Comparison of ENCODE assay signal across 9 mouse cellular contexts in the genomic region with DNA sequence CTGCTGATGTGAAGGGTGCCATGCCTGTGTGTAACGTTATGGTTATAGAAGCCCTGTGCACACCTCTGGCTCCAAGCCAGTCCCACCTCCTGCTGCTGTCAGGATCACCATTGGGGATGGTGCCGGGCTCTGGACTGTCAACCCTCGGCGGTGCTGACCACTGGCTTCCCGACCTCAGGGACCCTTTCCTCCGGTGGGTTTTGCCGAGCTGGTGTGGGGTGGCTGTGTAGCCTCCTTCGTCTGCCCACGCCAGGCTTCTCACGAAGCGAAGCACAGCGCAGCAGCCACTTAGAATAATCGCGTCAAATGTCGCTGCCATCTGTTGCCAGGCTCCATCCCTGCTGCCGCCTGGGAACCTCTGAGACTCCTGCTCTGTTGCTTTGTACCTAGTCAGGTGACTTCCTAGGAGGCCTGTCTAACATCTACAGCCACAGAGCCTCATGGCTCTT. TPM values are rescaled to one million over a fixed set of nuclear protein-coding genes. Genes with fewer than 3 reads are reported as not detected.
A peak's percentile ranks its signal among the peaks of the same experiment; 100 is the strongest.
DNase-seq lines count a peak whose midpoint lies in the region; ATAC-seq and TF ChIP-seq lines count a peak whose summit lies in the region.
"Had no signal": no experiment of that assay in that cellular context is flagged by ENCODE, and none has a peak within 500 bp of the region (broad histone marks: within the 10 kb centered on the region; RNA-seq: fewer than 3 reads in every experiment).

No protein-coding gene starts in this region.

- H3K4me2 ChIP-seq in heart, embryonic 14.5 days (ENCODE audit: low read length): peak overlapping the region; percentile 38
- H3K4me2 ChIP-seq in forebrain, embryonic 16.5 days (ENCODE audit: low read length): peak overlapping the region; percentile 32
- H3K4me2 ChIP-seq in midbrain, embryonic 14.5 days (ENCODE audit: low read length): peak overlapping the region; percentile 49

- WGBS in heart, embryonic 14.5 days: 32% methylated on average over 16 of the region's 16 CpGs
- 62% methylated on average over 16 of the region's 16 CpGs for WGBS in heart, adult 2 months
- 9% methylated on average over 16 of the region's 16 CpGs for WGBS in cerebellum, adult 2 months
- WGBS in forebrain, embryonic 16.5 days: 20% methylated on average over 16 of the region's 16 CpGs
- WGBS in midbrain, embryonic 14.5 days: 31% methylated on average over 16 of the region's 16 CpGs
- 88% methylated on average over 16 of the region's 16 CpGs for WGBS in thymus, adult 2 months

- peaks cover 9% of the 10 kb centered on the region for H3K36me3 ChIP-seq in heart, embryonic 14.5 days (ENCODE audit: control insufficient read depth, insufficient read depth, low read length)
- H3K36me3 ChIP-seq in heart, adult 2 months (ENCODE audit: control insufficient read depth, insufficient read depth, low read length): no peaks in the 10 kb centered on the region
- no peaks in the 10 kb centered on the region for H3K36me3 ChIP-seq in forebrain, embryonic 16.5 days (ENCODE audit: control insufficient read depth, insufficient read depth)
- no peaks in the 10 kb centered on the region for H3K36me3 ChIP-seq in midbrain, embryonic 14.5 days (ENCODE audit: control insufficient read depth, insufficient read depth, low read length)
- no peaks in the 10 kb centered on the region for H3K36me3 ChIP-seq in thymus, adult 2 months (ENCODE audit: control insufficient read depth, insufficient read depth, low read length)

- ATAC-seq in heart, embryonic 14.5 days (ENCODE audit: insufficient number of reproducible peaks, insufficient read depth, low FRiP score, low read depth): no peak
- ATAC-seq in forebrain, embryonic 16.5 days: peak; percentile 11; the same call in 1 of the 2 replicates
- peak; percentile 15; the same call in 1 of the 2 replicates for ATAC-seq in midbrain, embryonic 14.5 days (ENCODE audit: low FRiP score, low TSS enrichment)

- intact Hi-C loops in heart, adult 2 months (cut with DNase I): no loop called here

- DNase-seq in heart, adult 2 months: no peak
- peak; percentile 79 to 85 for DNase-seq in cerebellum, adult 2 months
- peak; percentile 62 for DNase-seq in midbrain, embryonic 14.5 days
- DNase-seq in thymus, postnatal 0 days (ENCODE audit: low spot score): no peak
- DNase-seq in gastrocnemius, adult 18-20 months (ENCODE audit: low spot score): no peak
- DNase-seq in thymus, adult 2 months: no peak

- H3K4me1 ChIP-seq in heart, embryonic 14.5 days (ENCODE audit: control insufficient read depth in 2 of 2, insufficient read depth in 2 of 2, low read length in 2 of 2): peaks cover 69 to 91% of the 10 kb centered on the region in 2 experiments
- H3K4me1 ChIP-seq in heart, adult 2 months (ENCODE audit: control insufficient read depth, insufficient read depth, low read length): peaks cover 18% of the 10 kb centered on the region
- peaks cover 72% of the 10 kb centered on the region for H3K4me1 ChIP-seq in cerebellum, adult 2 months (ENCODE audit: control insufficient read depth, insufficient read depth, low read length)
- H3K4me1 ChIP-seq in forebrain, embryonic 16.5 days (replicated peaks; ENCODE audit: control insufficient read depth, insufficient read depth, low read length): peaks cover 77% of the 10 kb centered on the region
- H3K4me1 ChIP-seq in midbrain, embryonic 14.5 days (ENCODE audit: control insufficient read depth, insufficient read depth, low read length): peaks cover 80% of the 10 kb centered on the region
- H3K4me1 ChIP-seq in thymus, adult 2 months (replicated peaks; ENCODE audit: control insufficient read depth, insufficient read depth, low read length): peaks cover 76% of the 10 kb centered on the region

- no peaks in the 10 kb centered on the region for H3K9me3 ChIP-seq in heart, embryonic 14.5 days (ENCODE audit: control insufficient read depth, low read length)
- no peaks in the 10 kb centered on the region for H3K9me3 ChIP-seq in forebrain, embryonic 16.5 days (ENCODE audit: control insufficient read depth, low read length)
- no peaks in the 10 kb centered on the region for H3K9me3 ChIP-seq in midbrain, embryonic 14.5 days (ENCODE audit: control insufficient read depth, low read length)

- no peaks in the 10 kb centered on the region for H3K27me3 ChIP-seq in heart, embryonic 14.5 days (ENCODE audit: control insufficient read depth, insufficient read depth, low read length)
- no peaks in the 10 kb centered on the region for H3K27me3 ChIP-seq in heart, adult 2 months (ENCODE audit: control insufficient read depth, insufficient read depth, low read length)
- H3K27me3 ChIP-seq in cerebellum, adult 2 months (ENCODE audit: control insufficient read depth, insufficient read depth, low read length): no peaks in the 10 kb centered on the region
- no peaks in the 10 kb centered on the region for H3K27me3 ChIP-seq in forebrain, embryonic 16.5 days (replicated peaks; ENCODE audit: control insufficient read depth, insufficient read depth, low read length)
- no peaks in the 10 kb centered on the region for H3K27me3 ChIP-seq in midbrain, embryonic 14.5 days (ENCODE audit: control insufficient read depth, insufficient read depth, low read length)
- no peaks in the 10 kb centered on the region for H3K27me3 ChIP-seq in thymus, adult 2 months (ENCODE audit: control insufficient read depth, insufficient read depth, low read length)
- H3K27me3 ChIP-seq: CH12.LX had no signal

- no peak for TF ChIP-seq CTCF in heart, adult 2 months (IDR thresholded peaks at IDR 0.05)
- TF ChIP-seq CTCF in cerebellum, adult 2 months (IDR thresholded peaks at IDR 0.05; ENCODE audit: borderline replicate concordance, insufficient read depth, low read depth, low read length): no peak
- TF ChIP-seq CTCF in thymus, adult 2 months (IDR thresholded peaks at IDR 0.05; ENCODE audit: borderline replicate concordance, control insufficient read depth, extremely low read depth, insufficient read depth, low read length, poor library complexity): no peak

- no peak for TF ChIP-seq POLR2A in heart, adult 2 months (IDR thresholded peaks at IDR 0.05; ENCODE audit: insufficient read depth, low read depth, low read length)
- TF ChIP-seq POLR2A in cerebellum, adult 2 months (IDR thresholded peaks at IDR 0.05; ENCODE audit: borderline replicate concordance, insufficient read depth, low read length): no peak
- no peak for TF ChIP-seq POLR2A in thymus, adult 2 months (IDR thresholded peaks at IDR 0.05; ENCODE audit: control insufficient read depth, extremely low read depth, insufficient read depth, low read length, poor library complexity)

- peaks cover 5% of the 10 kb centered on the region for H3K79me2 ChIP-seq in heart, adult 2 months (replicated peaks; ENCODE audit: control insufficient read depth, insufficient read depth, low read length)

- peak overlapping the region; percentile 52 for H3K9ac ChIP-seq in heart, embryonic 14.5 days (ENCODE audit: low read length)
- no peak overlapping the region for H3K9ac ChIP-seq in heart, adult 2 months (ENCODE audit: low read depth, low read length)
- peak overlapping the region; percentile 51 for H3K9ac ChIP-seq in forebrain, embryonic 16.5 days (replicated peaks; ENCODE audit: low read depth, low read length)
- no peak overlapping the region; the same call in 1 of the 2 replicates for H3K9ac ChIP-seq in midbrain, embryonic 14.5 days (replicated peaks; ENCODE audit: low read length)

- H3K4me3 ChIP-seq in heart, embryonic 14.5 days (ENCODE audit: control insufficient read depth in 1 of 2, insufficient read depth in 1 of 2, low read depth in 1 of 2, low read length in 2 of 2): no peak overlapping the region
- no peak overlapping the region for H3K4me3 ChIP-seq in heart, adult 2 months
- no peak overlapping the region for H3K4me3 ChIP-seq in cerebellum, adult 2 months (replicated peaks; ENCODE audit: insufficient read depth, low read depth, low read length)
- H3K4me3 ChIP-seq in forebrain, embryonic 16.5 days (replicated peaks; ENCODE audit: low read length): no peak overlapping the region
- H3K4me3 ChIP-seq in midbrain, embryonic 14.5 days (replicated peaks; ENCODE audit: low read depth, low read length): no peak overlapping the region
- H3K4me3 ChIP-seq in thymus, adult 2 months (ENCODE audit: control insufficient read depth, insufficient read depth, low read length): no peak overlapping the region

- TF ChIP-seq EP300 in heart, adult 2 months (IDR thresholded peaks at IDR 0.05; ENCODE audit: insufficient read depth, low read depth, low read length): no peak

- peak overlapping the region; percentile 34 to 88 for H3K27ac ChIP-seq in heart, embryonic 14.5 days (replicated peaks in 1 of 2; ENCODE audit: control insufficient read depth in 1 of 2, insufficient read depth in 1 of 2, low read depth in 2 of 2, low read length in 2 of 2)
- no peak overlapping the region for H3K27ac ChIP-seq in heart, adult 2 months
- H3K27ac ChIP-seq in cerebellum, adult 2 months (ENCODE audit: insufficient read depth, low read length): peak overlapping the region; percentile 46
- peak overlapping the region; percentile 84 for H3K27ac ChIP-seq in forebrain, embryonic 16.5 days (ENCODE audit: low read length)
- peak overlapping the region; percentile 70 for H3K27ac ChIP-seq in midbrain, embryonic 14.5 days (replicated peaks; ENCODE audit: low read depth, low read length)
- H3K27ac ChIP-seq in thymus, adult 2 months (ENCODE audit: control insufficient read depth, insufficient read depth, low read length): no peak overlapping the region

RNA-seq across cellular contexts. Expression of a gene that starts 40.8 kb away (rescaled TPM):
- polyA plus RNA-seq in heart, embryonic 14.5 days (2014; fragmentation: Nextera tagmentation; extraction: Ambion mirVana): 51.1 and 60.6 TPM in 2 replicates
- 1 to 10 TPM; 1.1 to 1.5 TPM for total RNA-seq in heart, adult 2 months (2021)
- 1.3 and 1.4 TPM in 2 replicates for polyA plus RNA-seq in heart, adult 2 months (2012; rRNA removed)
- polyA plus RNA-seq in cerebellum, adult 2 months (2012; rRNA removed): 2.1 and 2.5 TPM in 2 replicates
- polyA plus RNA-seq in forebrain, embryonic 16.5 days (2015; fragmentation: Nextera tagmentation; extraction: Ambion mirVana): 23.1 and 24.3 TPM in 2 replicates
- polyA plus RNA-seq in midbrain, embryonic 14.5 days (2014; fragmentation: Nextera tagmentation; extraction: Ambion mirVana): 15.5 and 23.7 TPM in 2 replicates
- 60.0 and 77.9 TPM in 2 replicates for polyA plus RNA-seq in thymus, postnatal 0 days (2015; fragmentation: Nextera tagmentation; extraction: Ambion mirVana)
- total RNA-seq in gastrocnemius, adult 18-20 months (2021): under 1 TPM in 1 of 2 experiments, not detected in 1; 0.80 TPM
- 48.3 and 69.1 TPM in 2 replicates for polyA plus RNA-seq in thymus, adult 2 months (2012; rRNA removed)

Comparison
In these comparisons a context has a peak if more than half of its experiments do, and no peak if none do; other contexts are left out.
1. H3K27ac ChIP-seq: peak in heart, embryonic 14.5 days (2 of 2), cerebellum, adult 2 months (single experiment), forebrain, embryonic 16.5 days (single experiment) and midbrain, embryonic 14.5 days (single experiment); none in heart, adult 2 months (single experiment) and thymus, adult 2 months (single experiment).
2. H3K9ac ChIP-seq: peak in heart, embryonic 14.5 days (single experiment) and forebrain, embryonic 16.5 days (single experiment); none in heart, adult 2 months (single experiment) and midbrain, embryonic 14.5 days (single experiment).
3. DNase-seq: peak in cerebellum, adult 2 months (2 of 2) and midbrain, embryonic 14.5 days (single experiment); none in heart, adult 2 months (0 of 2), thymus, postnatal 0 days (single experiment), gastrocnemius, adult 18-20 months (single experiment) and thymus, adult 2 months (single experiment).
4. Peak in every context shown above with its lines, with median percentiles within 50 percentile points of each other: H3K4me2 ChIP-seq.